Mouse (Mus musculus) embryo, embryonic 9.5 days (tissue): ENCODE measurements around the gene Eif4g1.

Experiments
- DNase-seq: peaks from one replicate; pipeline ENCODE4 v3.0.0-alpha.2; 2017; ENCODE audit errors: extremely low spot score

Gene Eif4g1

GRCm38 (mm10) chr16:20672965-20673705, 5.0 kb downstream of the Eif4g1 start:
- DNase-seq: no peak

GRCm38 (mm10) chr16:20673706-20674303, 5.7 kb downstream of the Eif4g1 start:
- peak; percentile 14 for DNase-seq

GRCm38 (mm10) chr16:20675213-20675612, 7.1 kb downstream of the Eif4g1 start:
- DNase-seq: no peak

- DNase-seq: no peak
Observed at GRCm38 (mm10) chr16:20676702-20677101, 8.6 kb downstream of the Eif4g1 start.

GRCm38 (mm10) chr16:20677380-20677779, 9.3 kb downstream of the Eif4g1 start:
- DNase-seq: no peak

GRCm38 (mm10) chr16:20677974-20678675, 10.0 kb downstream of the Eif4g1 start:
- DNase-seq: no peak

- no peak for DNase-seq
Observed at GRCm38 (mm10) chr16:20690774-20691173, 22.7 kb downstream of the Eif4g1 start.

- DNase-seq: no peak
Observed at GRCm38 (mm10) chr16:20691617-20692016, 23.5 kb downstream of the Eif4g1 start.

GRCm38 (mm10) chr16:20692241-20692965, 24.3 kb downstream of the Eif4g1 start:
- peak; percentile 24 for DNase-seq

- peak; percentile 97 for DNase-seq
Observed at GRCm38 (mm10) chr16:20693111-20693701, 25.1 kb downstream of the Eif4g1 start, which contains the start of gene Fam131a. TSS of gene Fam131a (plus strand) at chr16:20693241.

GRCm38 (mm10) chr16:20694781-20695180, 26.7 kb downstream of the Eif4g1 start:
- DNase-seq: no peak

GRCm38 (mm10) chr16:20695622-20696323, 27.7 kb downstream of the Eif4g1 start:
- DNase-seq: peak; percentile 77

- DNase-seq: no peak
Observed at GRCm38 (mm10) chr16:20699266-20699665, 31.2 kb downstream of the Eif4g1 start.

- DNase-seq: no peak
Observed at GRCm38 (mm10) chr16:20700036-20700435, 31.9 kb downstream of the Eif4g1 start.

GRCm38 (mm10) chr16:20701316-20701715, 33.2 kb downstream of the Eif4g1 start:
- DNase-seq: no peak

- peak; percentile 32 for DNase-seq
Observed at GRCm38 (mm10) chr16:20701729-20702521, 33.8 kb downstream of the Eif4g1 start.

GRCm38 (mm10) chr16:20702522-20702893, 34.4 kb downstream of the Eif4g1 start:
- DNase-seq: peak; percentile 82

GRCm38 (mm10) chr16:20703071-20703470, 35.0 kb downstream of the Eif4g1 start:
- no peak for DNase-seq

- no peak for DNase-seq
Observed at GRCm38 (mm10) chr16:20703699-20704400, 35.7 kb downstream of the Eif4g1 start.

- no peak for DNase-seq
Observed at GRCm38 (mm10) chr16:20705786-20706185, 37.7 kb downstream of the Eif4g1 start.
